In the genomic region with DNA sequence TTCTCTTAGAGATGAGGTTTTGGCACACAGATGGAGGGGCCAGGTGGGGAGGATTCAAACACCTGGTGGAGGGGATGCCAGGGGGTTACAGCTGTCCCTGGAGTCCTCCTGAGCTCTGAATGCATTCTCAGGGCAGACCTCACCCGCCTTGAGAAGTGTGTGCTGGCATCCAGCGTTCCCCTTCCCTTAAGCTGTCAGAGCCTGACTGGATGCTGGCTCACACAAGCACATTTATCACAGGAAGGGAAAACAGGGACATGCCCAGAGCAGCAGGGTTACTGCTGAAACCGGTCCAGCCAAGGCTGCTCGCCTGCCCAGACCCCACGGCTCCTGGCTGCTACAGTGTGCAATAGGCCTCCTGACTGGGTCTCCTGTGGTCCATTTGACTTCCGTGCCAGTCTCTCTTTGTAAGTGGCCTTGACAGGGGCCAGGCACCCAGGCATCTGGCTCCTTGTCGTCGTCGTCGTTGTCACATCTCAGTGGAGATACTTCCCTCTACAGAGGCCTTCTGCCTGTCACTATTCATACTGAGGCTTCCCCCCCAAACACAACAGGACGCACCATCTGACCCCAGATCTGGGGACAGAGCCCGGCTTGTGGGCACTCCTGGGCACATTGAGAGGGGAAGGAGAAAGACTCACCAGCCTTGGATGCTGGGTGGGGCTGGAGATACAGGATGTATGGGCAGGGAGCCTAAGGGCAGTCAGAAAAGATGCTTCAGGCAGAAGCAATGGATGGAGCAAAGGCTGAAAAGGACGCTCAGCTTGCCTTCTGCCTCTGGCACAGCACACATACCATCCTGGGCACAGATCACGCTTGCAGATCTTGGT, we compare ENCODE assay signal across 8 mouse cellular contexts. TPM values are rescaled to one million over a fixed set of nuclear protein-coding genes. Genes with fewer than 3 reads are reported as not detected.
DNase-seq lines count a peak whose midpoint lies in the region; ATAC-seq and TF ChIP-seq lines count a peak whose summit lies in the region.

No protein-coding gene starts in this region.

- H3K27me3 ChIP-seq in heart, embryonic 13.5 days (replicated peaks) = peaks cover 85% of the 10 kb centered on the region
- peaks cover 40% of the 10 kb centered on the region for H3K27me3 ChIP-seq in liver, postnatal 0 days (ENCODE audit: insufficient read depth, low read length)
- H3K27me3 ChIP-seq in spleen, adult 2 months (ENCODE audit: control insufficient read depth, insufficient read depth, low read length) = no peaks in the 10 kb centered on the region

- peaks cover 48% of the 10 kb centered on the region for H3K4me1 ChIP-seq in heart, embryonic 13.5 days
- peaks cover 46% of the 10 kb centered on the region for H3K4me1 ChIP-seq in liver, postnatal 0 days (ENCODE audit: insufficient read depth)
- H3K4me1 ChIP-seq in spleen, adult 2 months (ENCODE audit: control insufficient read depth, insufficient read depth, insufficient read length) = peaks cover 18% of the 10 kb centered on the region; the same call in 1 of the 2 replicates

- peak overlapping the region; percentile 63 for H3K4me2 ChIP-seq in heart, embryonic 13.5 days
- H3K4me2 ChIP-seq in liver, postnatal 0 days (ENCODE audit: low read depth, low read length) = peak overlapping the region; percentile 76

- peak overlapping the region; percentile 22 for H3K4me3 ChIP-seq in heart, embryonic 13.5 days
- H3K4me3 ChIP-seq in liver, postnatal 0 days (ENCODE audit: low read depth, low read length) = peak overlapping the region; percentile 33
- no peak overlapping the region for H3K4me3 ChIP-seq in spleen, adult 2 months (ENCODE audit: extremely low read depth, insufficient read depth, insufficient read length)

- DNase-seq in adrenal gland, postnatal 14 days = peak; percentile 23
- no peak for DNase-seq in adrenal gland, adult 8-10 months
- peak; percentile 54 to 55 for DNase-seq in cerebellum, adult 18-20 months
- peak; percentile 35 for DNase-seq in liver, postnatal 0 days
- peak in 1 of 2 experiments; percentile 19 for DNase-seq in spleen, adult 2 months (ENCODE audit: low read depth in 1 of 2, low spot score in 2 of 2)
- no peak for DNase-seq in left cerebral cortex, adult 18-20 months (ENCODE audit: low spot score in 2 of 2)
- DNase-seq in adrenal gland, adult 18-20 months (ENCODE audit: low spot score in 2 of 2) = no peak

- H3K36me3 ChIP-seq in heart, embryonic 13.5 days = no peaks in the 10 kb centered on the region
- H3K36me3 ChIP-seq in liver, postnatal 0 days (replicated peaks; ENCODE audit: insufficient read depth, low read length) = no peaks in the 10 kb centered on the region
- no peaks in the 10 kb centered on the region for H3K36me3 ChIP-seq in spleen, adult 2 months (ENCODE audit: control insufficient read depth, insufficient read depth, low read length)

- H3K9ac ChIP-seq in heart, embryonic 13.5 days = peak overlapping the region; percentile 39; the same call in 1 of the 2 replicates
- H3K9ac ChIP-seq in liver, postnatal 0 days (replicated peaks) = peak overlapping the region; percentile 27; the same call in 1 of the 2 replicates

- no peak for TF ChIP-seq POLR2A in spleen, adult 2 months (IDR thresholded peaks at IDR 0.05; ENCODE audit: low read depth, low read length)

- peak overlapping the region; percentile 79 for H3K27ac ChIP-seq in heart, embryonic 13.5 days (replicated peaks)
- peak overlapping the region; percentile 89 for H3K27ac ChIP-seq in liver, postnatal 0 days (ENCODE audit: low read depth)
- peak overlapping the region; percentile 15; the same call in 1 of the 2 replicates for H3K27ac ChIP-seq in spleen, adult 2 months (ENCODE audit: insufficient read depth, low read length)

- TF ChIP-seq EP300 in liver, postnatal 0 days (IDR thresholded peaks at IDR 0.05; ENCODE audit: low read depth) = no peak

- WGBS in heart, embryonic 13.5 days = 34% methylated on average over 14 of the region's 14 CpGs
- WGBS in liver, postnatal 0 days (ENCODE audit: insufficient replicate concordance) = 30% methylated on average over 14 of the region's 14 CpGs
- WGBS in spleen, adult 2 months = 29% methylated on average over 14 of the region's 14 CpGs

- no peaks in the 10 kb centered on the region for H3K9me3 ChIP-seq in heart, embryonic 13.5 days
- H3K9me3 ChIP-seq in liver, postnatal 0 days (ENCODE audit: low read length) = no peaks in the 10 kb centered on the region

- no peak for TF ChIP-seq CTCF in liver, postnatal 0 days (IDR thresholded peaks at IDR 0.05; ENCODE audit: low read depth)
- no peak for TF ChIP-seq CTCF in spleen, adult 2 months (IDR thresholded peaks at IDR 0.05; ENCODE audit: extremely low read depth, insufficient read depth, insufficient read length, insufficient replicate concordance)

- peak; percentile 25; the same call in 1 of the 2 replicates for ATAC-seq in heart, embryonic 13.5 days (ENCODE audit: extremely low read depth, insufficient number of reproducible peaks, low FRiP score, low TSS enrichment)
- peak; percentile 18 for ATAC-seq in liver, postnatal 0 days

RNA-seq across cellular contexts. Expression of gene Cbfa2t3, which starts 22.1 kb away (rescaled TPM):
- 13.6 and 14.9 TPM in 2 replicates for total RNA-seq in adrenal gland, postnatal 14 days (2021)
- total RNA-seq in adrenal gland, adult 8-10 months (2022) = 10 to 100 TPM; 10.9 to 21.7 (median 15.3) TPM
- polyA plus RNA-seq in heart, embryonic 13.5 days (2015; fragmentation: Nextera tagmentation; extraction: Ambion mirVana) = 4.2 and 4.8 TPM in 2 replicates
- 2.1 and 2.4 TPM in 2 replicates for polyA plus RNA-seq in liver, postnatal 0 days (2015; fragmentation: Nextera tagmentation; extraction: Ambion mirVana)
- polyA plus RNA-seq in spleen, adult 2 months (2012; rRNA removed) = 38.3 and 40.2 TPM in 2 replicates
- total RNA-seq in left cerebral cortex, adult 18-20 months (2021) = 10 to 100 TPM; 34.3 to 46.0 TPM
- 10 to 100 TPM; 10.5 to 28.9 TPM for total RNA-seq in adrenal gland, adult 18-20 months (2021)

RNA-seq across cellular contexts. Expression of gene Acsf3, which starts 54.3 kb away (rescaled TPM):
- 48.0 and 50.6 TPM in 2 replicates for total RNA-seq in adrenal gland, postnatal 14 days (2021)
- total RNA-seq in adrenal gland, adult 8-10 months (2022) = 10 to 100 TPM; 38.4 to 44.5 (median 41.2) TPM
- 14.3 and 15.4 TPM in 2 replicates for polyA plus RNA-seq in heart, embryonic 13.5 days (2015; fragmentation: Nextera tagmentation; extraction: Ambion mirVana)
- 9.6 and 10.7 TPM in 2 replicates for polyA plus RNA-seq in liver, postnatal 0 days (2015; fragmentation: Nextera tagmentation; extraction: Ambion mirVana)
- 11.1 and 12.0 TPM in 2 replicates for polyA plus RNA-seq in spleen, adult 2 months (2012; rRNA removed)
- total RNA-seq in left cerebral cortex, adult 18-20 months (2021) = 10 to 100 TPM; 18.2 to 21.9 TPM
- total RNA-seq in adrenal gland, adult 18-20 months (2021) = 10 to 100 TPM; 42.0 to 76.0 TPM

Comparison
In these comparisons a context has a peak if more than half of its experiments do, and no peak if none do; other contexts are left out.
1. DNase-seq: peak in adrenal gland, postnatal 14 days (single experiment), cerebellum, adult 18-20 months (2 of 2) and liver, postnatal 0 days (single experiment); none in adrenal gland, adult 8-10 months (single experiment), left cerebral cortex, adult 18-20 months (0 of 2) and adrenal gland, adult 18-20 months (0 of 2).
2. H3K27ac ChIP-seq: peak in every context shown above with its lines; median percentile 89 in liver, postnatal 0 days; 79 in heart, embryonic 13.5 days; 15 in spleen, adult 2 months.